Mouse (Mus musculus): ENCODE measurements around the gene Usp49.
"Not testable (repeated sequence)": the region's sequence is repeated elsewhere in the genome, so short reads cannot be mapped to it uniquely, and the experiment has no call there.

Usp49 gene

GRCm38 (mm10) chr17:47651953-47652352, 21.5 kb downstream of the Usp49 start:
- DNase-seq (ENCODE audit: low spot score in 2 of 2) = no peak

GRCm38 (mm10) chr17:47654346-47654745, 23.9 kb downstream of the Usp49 start:
- DNase-seq (ENCODE audit: low spot score in 2 of 2) = not testable (repeated sequence)

- no peak for DNase-seq (ENCODE audit: low spot score in 2 of 2)
These were observed 25.2 kb downstream of the Usp49 start for GRCm38 (mm10) chr17:47655697-47656096.

- DNase-seq (ENCODE audit: low spot score in 2 of 2) = no peak
These were observed 27.4 kb downstream of the Usp49 start for GRCm38 (mm10) chr17:47657901-47658300.

- no peak for DNase-seq (ENCODE audit: low spot score in 2 of 2)
These were observed 28.3 kb downstream of the Usp49 start for GRCm38 (mm10) chr17:47658741-47659243.

GRCm38 (mm10) chr17:47663009-47663713, 32.7 kb downstream of the Usp49 start:
- DNase-seq (ENCODE audit: low spot score in 2 of 2) = no peak

GRCm38 (mm10) chr17:47664474-47664873, 34.0 kb downstream of the Usp49 start:
- DNase-seq (ENCODE audit: low spot score in 2 of 2) = no peak

- no peak for DNase-seq (ENCODE audit: low spot score in 2 of 2)
These were observed 38.7 kb downstream of the Usp49 start for GRCm38 (mm10) chr17:47669166-47669565.

- DNase-seq (ENCODE audit: low spot score in 2 of 2) = no peak
These were observed 41.5 kb downstream of the Usp49 start for GRCm38 (mm10) chr17:47671988-47672310.

- no peak for DNase-seq (ENCODE audit: low spot score in 2 of 2)
These were observed 42.0 kb downstream of the Usp49 start for GRCm38 (mm10) chr17:47672311-47673111.

- no peak for DNase-seq (ENCODE audit: low spot score in 2 of 2)
These were observed 46.1 kb downstream of the Usp49 start for GRCm38 (mm10) chr17:47676581-47676980.

GRCm38 (mm10) chr17:47678238-47678637, 47.7 kb downstream of the Usp49 start:
- no peak for DNase-seq (ENCODE audit: low spot score in 2 of 2)

- no peak for DNase-seq (ENCODE audit: low spot score in 2 of 2)
These were observed 48.2 kb downstream of the Usp49 start for GRCm38 (mm10) chr17:47678702-47679101.

- DNase-seq (ENCODE audit: low spot score in 2 of 2) = no peak
These were observed 52.3 kb downstream of the Usp49 start for GRCm38 (mm10) chr17:47682836-47683235.

- DNase-seq (ENCODE audit: low spot score in 2 of 2) = peak; percentile 93 to 94
These were observed 57.2 kb downstream of the Usp49 start for GRCm38 (mm10) chr17:47687409-47688343.

- DNase-seq (ENCODE audit: low spot score in 2 of 2) = no peak
These were observed 57.8 kb downstream of the Usp49 start, which contains the start of gene Tomm6 for GRCm38 (mm10) chr17:47688344-47688607. Tomm6 (minus strand) TSS chr17:47688386.

- peak; percentile 34 to 46 for DNase-seq (ENCODE audit: low spot score in 2 of 2)
These were observed 58.4 kb downstream of the Usp49 start, which contains the start of gene Frs3 for GRCm38 (mm10) chr17:47688608-47689575. Frs3 (plus strand) TSS chr17:47689030.

GRCm38 (mm10) chr17:47689894-47690293, 59.4 kb downstream of the Usp49 start:
- DNase-seq (ENCODE audit: low spot score in 2 of 2) = no peak

GRCm38 (mm10) chr17:47691650-47692049, 61.2 kb downstream of the Usp49 start:
- no peak for DNase-seq (ENCODE audit: low spot score in 2 of 2)

GRCm38 (mm10) chr17:47693671-47694441, 63.4 kb downstream of the Usp49 start:
- no peak for DNase-seq (ENCODE audit: low spot score in 2 of 2)

GRCm38 (mm10) chr17:47694442-47694502, 63.8 kb downstream of the Usp49 start, which contains the start of gene Gm21981:
Gm21981 (minus strand) TSS chr17:47694455.
- no peak for DNase-seq (ENCODE audit: low spot score in 2 of 2)
